Mouse (Mus musculus): Measurements from ENCODE around the gene Hsdl1.
A peak's percentile ranks its signal among the peaks of the same experiment; 100 is the strongest.

Hsdl1 gene

DNA sequence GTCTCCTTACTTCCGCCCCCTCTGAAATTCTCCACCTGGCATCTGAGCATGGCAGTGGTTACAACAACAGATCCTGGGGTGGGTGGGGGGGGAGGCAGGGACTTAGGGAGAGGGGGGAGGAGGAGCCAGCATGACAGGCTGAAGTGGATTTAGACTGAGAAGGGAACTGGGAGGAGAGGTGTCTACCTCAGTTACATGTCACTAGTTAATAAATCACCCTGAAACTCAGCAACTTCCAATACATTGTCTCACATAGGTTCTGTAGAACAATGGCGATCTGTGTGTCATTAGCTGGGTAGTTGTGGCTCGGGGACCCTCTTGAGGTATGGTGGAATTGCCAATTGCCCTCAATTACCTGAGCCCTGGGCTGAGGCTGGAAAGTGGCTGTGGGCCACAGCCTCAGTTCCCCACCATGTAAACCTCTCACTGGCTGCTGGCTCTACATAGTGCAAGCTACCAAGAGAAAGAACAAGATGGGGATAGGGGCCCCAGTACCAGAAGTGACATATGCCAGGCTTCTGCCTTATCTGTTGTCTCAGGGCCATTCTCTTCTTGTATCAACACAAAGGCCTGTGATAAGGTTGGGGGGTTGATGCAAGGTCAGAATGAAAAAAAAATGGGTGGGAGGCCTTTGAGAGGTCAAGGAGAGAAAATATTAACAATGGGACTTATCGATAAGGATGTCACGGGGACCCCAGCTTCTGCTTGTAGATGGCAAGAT lies 5.6 kb upstream of the Hsdl1 start:
- no peak for DNase-seq (ENCODE audit: low spot score in 2 of 2)

DNA sequence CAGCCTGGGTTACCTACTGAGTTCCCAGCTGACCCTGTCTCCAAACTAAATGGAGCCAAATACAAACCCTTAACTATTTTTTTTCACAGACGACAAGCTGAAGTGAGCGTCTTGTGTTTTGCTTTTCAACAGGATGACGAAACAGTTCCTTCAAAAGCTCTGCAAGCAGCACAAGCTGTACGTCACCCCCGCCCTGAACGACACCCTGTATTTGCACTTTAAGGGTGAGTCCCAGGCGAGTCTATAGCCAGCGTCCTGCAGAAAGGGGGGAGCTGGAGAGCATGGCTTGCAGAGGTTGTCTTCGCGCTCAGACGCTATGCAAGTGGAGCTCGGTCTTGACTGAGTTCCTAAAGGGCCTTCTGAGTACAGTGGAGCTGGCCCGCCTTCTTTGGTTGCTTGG lies 4.1 kb upstream of the Hsdl1 start:
- DNase-seq (ENCODE audit: low spot score in 2 of 2), result no peak

DNA sequence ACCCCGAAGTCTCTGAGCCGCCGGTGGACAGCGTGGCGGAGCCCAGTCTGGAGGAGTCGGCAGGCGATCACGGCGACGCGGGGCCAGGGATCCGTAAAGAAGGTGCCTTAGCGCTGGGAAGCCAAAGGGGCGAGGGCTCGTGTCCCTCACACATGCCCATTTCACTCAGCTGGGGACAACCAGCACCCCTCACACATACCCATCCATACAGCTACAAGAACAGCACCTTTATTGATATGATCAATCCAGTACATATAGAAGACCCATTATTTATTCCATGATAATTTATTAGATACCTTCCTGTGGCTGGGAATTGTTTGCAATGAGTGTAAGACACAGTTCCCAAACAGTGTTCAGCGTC lies 363 bp upstream of the Hsdl1 start:
- DNase-seq (ENCODE audit: low spot score in 2 of 2), result no peak

DNA sequence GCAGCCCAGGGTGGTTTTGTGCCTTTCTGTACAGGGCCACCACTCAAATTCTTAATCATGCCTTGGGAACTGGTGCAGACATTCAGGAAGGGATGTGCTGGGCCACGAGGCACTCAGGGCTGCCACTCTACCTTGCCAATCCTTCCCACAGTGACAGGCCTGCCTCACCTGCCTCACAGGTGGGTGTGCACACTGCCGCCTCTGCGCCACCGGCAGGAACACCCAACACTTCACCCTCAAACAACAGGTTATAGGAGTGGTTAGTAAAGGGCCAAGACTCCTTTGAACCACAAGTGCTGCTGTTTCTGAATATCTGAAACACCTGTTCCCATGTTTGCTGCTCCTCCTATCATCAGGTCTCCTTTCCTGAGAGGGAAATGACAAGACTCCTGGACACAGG lies 2.6 kb downstream of the Hsdl1 start:
- no peak for DNase-seq (ENCODE audit: low spot score in 2 of 2)

DNA sequence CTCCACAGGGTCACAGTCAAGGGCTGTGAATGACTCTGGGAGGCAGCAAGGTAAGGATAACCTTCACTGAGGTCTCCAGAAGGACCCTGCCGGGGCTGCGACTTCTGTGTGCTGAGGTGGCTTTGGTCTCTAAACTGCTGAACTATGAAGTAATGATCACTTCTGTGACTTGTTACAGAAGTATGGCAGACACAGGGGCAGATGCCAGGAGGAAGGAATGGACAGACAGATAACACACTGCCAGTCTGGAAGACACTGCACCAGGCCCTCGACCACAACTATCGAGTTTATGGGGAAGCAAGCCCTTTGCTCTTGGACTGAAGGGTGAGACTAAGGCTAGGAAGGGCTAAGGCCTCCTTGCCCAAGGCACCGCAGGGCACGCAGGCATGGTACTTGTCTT lies 3.8 kb downstream of the Hsdl1 start:
- DNase-seq (ENCODE audit: low spot score in 2 of 2), result no peak

DNA sequence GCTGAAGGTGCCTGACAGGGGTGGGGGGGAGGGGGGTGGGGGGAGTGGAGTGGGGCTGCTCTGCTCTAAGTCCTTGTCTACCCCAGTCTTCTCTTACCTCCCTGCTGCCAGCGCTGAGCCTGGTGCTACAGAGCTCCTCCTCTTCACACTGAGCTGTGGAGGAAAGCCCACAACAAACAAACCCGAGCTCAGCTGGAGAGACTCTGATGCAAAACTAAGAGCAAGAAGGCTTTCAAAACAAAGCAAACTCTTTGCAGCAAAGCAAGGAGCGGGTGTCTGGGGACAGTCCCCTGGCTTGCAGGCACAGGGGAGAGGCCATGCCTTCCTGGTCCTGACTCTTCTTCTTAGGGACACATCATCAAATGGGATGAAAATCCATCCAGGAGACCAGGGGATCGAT lies 5.1 kb downstream of the Hsdl1 start:
- peak in 1 of 2 experiments; percentile 31 for DNase-seq (ENCODE audit: low spot score in 2 of 2)

DNA sequence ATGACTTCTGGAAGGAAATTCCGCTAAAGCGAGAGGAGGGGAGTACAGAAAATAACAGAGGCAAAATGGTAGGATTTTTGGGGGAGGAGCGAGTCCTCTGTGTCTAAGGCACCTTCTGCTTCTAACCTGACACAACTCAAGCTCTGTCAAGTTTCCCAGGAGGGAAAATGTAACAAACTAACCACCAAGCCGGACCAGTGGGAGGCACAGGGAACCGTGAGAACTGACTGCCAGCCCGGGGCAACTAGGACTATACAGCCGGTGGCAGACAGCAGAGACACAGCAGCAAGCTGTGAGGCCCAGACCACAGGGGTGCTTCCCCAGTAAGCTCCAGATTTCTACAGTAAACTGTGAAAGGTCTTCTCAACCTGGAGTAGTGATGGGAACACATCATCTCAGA lies 6.0 kb downstream of the Hsdl1 start:
- DNase-seq (ENCODE audit: low spot score in 2 of 2), result no peak

DNA sequence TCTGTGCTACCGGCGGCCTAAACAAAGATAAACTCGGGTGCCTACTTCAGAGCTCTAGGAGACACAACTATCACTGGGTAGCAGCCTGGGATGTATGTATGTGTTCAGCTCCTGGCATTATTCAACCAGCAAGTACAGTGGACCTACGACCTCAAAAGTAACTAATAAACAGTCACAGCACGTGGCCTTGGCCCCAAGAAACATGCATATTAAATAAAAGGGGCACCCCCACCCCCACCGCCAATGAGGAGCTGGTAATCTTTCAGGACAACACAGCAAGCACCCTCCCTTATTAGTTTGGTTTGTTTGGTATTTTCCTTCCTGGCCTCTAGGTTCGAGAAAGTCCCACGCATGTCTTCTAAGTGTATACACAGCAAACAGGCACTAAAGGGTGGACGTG lies 6.7 kb downstream of the Hsdl1 start:
- no peak for DNase-seq (ENCODE audit: low spot score in 2 of 2)

DNA sequence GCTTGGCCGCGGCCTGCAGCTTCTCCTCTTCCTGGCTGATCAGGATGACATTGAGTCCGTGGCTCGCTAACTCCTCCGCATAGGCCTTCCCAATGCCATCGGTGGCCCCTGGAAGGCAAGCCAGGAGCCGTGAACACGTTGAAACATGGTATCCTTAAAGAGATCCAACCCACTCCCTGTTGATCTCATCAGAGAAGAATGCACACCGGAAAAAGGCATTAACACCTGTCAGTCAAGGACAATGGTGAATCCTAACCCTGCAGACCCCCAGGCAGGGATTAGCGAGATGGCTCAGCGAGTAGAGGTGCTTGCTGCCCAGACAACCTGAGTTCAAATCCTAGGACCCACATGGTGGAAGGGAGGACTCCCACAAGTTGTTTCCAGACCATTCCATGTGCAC lies 8.6 kb downstream of the Hsdl1 start:
- DNase-seq (ENCODE audit: low spot score in 2 of 2), result no peak

DNA sequence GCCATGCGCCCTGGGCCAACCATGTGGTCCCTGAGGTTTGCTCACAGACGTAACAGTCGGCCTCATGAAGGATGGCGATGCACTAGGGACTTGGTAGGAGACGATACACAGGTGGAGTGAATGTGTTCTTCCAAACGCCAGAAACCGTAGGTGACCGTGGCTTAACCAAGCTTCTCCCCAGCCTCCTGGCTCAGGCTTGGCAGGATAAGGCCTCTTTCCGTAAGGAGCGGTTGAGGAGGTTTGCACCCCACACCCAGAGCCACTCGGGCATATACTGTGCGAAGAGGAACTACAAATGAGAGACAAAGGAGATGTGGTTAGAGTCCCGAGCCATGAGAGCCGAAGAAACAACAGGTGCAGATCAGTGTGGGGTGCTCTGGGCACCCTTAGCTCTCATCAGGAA lies 11.1 kb downstream of the Hsdl1 start:
- DNase-seq (ENCODE audit: low spot score in 2 of 2), result peak in 1 of 2 experiments; percentile 50

DNA sequence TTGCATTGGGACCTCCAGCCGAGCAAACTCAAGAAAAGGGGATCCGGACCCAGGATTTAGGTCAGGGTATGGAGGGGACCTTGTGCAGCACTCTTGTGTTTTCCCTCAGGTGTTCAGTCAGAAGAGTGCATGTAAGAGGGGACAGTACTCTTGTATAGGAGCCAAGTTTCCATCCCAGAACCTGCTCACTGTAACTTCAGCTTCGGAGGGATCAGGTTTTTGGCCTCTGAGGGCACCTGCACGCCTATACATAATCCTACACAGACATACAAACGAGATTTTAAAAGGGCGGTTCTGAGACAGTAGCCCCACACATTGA lies 15.6 kb downstream of the Hsdl1 start:
- DNase-seq (ENCODE audit: low spot score in 2 of 2), result no peak

DNA sequence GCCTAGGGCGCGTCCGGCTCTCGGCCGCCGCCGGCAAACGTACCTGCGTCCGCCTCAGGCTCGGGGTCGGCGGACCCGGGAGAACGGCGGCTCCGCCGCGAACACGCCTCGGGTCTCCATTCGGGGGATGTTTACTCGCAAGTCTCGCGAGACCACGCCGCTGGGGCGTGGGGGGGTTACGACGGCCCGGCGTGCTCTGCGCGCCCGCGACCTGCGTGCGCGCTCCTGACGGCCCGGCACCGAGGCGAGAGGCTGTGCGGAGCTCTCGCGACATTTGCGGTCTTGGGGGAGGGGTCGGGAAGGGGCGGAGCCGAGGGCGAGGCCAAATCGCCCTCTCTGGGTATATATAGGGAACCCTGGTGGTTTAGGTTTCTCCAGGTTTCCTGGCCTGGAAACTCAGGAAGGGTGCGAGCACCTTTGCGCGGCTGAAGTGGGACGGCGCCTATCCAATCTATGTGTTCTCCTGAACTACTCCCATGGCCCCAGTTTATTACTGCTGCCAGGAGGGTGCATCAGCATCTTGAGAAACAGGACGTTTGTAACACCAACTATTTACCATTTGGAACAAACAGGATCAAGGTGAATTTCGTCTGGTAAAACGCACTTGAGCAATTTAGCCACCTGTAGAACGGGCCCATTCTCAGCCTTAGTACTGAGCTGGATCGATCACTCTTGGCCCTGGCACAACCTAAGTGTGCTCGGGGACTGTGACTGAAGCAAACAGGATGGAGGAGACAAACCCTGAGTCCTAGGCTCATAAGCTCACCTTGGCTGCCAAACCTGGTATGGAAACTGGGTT lies 16.2 kb downstream of the Hsdl1 start, which contains the start of gene Mbtps1:
TSS of gene Mbtps1 (minus strand) at position 133 of the 799 bp plus-strand sequence.
- peak; percentile 98 to 99 for DNase-seq (ENCODE audit: low spot score in 2 of 2)

DNA sequence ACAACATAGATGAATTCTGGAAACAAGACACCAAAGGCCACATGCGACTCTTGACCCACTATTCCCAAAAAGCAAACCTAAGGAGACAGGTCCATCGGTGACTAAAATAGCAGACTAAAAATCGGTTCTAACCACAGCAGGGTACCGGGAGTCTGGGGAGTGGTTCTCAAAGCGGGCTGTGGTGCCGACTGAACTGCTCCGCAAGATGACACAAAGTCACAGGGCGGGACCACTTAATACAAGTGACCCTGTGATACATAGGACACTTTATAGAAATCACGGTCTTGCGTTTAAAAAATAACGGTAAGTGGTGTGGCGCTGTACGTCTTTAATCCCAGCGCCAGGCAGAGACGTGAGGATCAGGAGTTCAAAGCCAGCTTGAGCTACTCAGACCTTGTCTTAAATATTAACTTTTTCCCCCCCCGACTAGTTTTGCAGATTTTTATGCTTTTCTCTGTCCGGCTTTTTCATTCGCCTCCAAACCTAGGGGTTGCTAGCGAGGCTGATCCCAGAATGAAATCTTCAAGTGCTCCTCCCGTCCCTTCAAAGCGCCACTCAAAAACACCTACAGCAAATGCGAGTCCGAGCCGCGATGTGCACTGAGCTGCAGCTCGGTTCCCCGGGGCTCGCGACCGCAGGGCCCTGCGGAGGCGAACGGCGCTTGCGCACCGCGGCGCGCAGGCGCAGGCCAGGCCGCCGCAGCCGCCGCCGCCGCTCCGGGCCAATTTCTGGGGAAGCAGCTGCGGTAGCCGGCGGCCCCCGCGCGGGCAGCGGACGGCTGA lies 17.0 kb downstream of the Hsdl1 start:
- no peak for DNase-seq (ENCODE audit: low spot score in 2 of 2)

DNA sequence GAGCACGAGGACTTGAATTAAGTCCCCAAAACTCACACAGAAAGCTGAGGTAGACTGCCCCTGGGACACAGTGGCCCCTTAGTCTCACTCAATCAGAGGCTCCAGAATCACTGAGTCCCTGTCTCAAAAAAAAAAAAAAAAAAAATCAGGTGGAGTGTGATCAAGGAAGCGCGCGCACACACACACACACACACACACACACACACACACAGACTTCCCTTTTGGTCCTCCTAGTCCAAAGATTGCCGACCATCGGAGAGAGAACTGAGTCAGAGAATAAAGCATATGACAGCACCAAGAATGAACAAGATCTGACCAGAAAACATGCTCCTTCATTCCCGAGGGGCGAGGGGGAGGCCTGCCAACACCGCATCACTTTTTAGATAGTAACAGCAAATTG lies 17.9 kb downstream of the Hsdl1 start:
- no peak for DNase-seq (ENCODE audit: low spot score in 2 of 2)

DNA sequence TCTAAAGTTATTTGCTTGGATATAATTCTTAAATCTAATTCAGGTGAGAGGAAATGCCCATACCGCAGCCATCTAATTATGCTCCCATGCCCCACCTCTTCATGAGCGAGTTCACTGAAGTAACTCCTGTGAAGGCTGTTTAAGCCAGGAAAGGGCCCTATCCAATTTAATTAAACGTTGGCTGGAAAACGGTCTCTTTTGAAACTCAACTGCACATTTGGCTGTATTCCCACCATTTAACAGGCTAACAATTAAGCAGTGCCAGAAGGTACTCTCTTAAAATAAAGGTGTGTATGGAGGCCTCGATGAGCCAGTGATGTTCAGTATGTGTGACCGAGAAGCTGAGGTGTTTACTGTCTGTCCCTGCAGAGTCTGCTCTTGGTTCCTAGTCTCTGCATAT lies 19.1 kb downstream of the Hsdl1 start:
- no peak for DNase-seq (ENCODE audit: low spot score in 2 of 2)

DNA sequence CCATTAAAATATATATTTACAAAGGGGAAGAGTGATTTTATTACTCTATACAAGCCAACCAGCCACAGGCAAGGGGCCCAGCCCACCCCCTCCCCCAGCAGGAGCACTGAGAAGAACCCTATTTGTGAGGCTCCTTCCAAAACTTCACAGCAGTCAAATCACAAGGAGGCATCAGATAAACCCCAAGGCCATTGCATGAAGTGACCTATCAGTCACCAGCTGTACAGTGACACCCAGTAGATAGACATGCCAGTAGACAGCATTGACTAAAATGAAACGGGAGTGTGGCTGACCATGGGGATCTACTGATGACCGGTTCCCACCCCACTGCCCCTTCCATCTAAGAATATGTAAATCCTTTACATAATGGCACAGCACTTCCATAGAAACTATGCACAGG lies 22.0 kb downstream of the Hsdl1 start:
- no peak for DNase-seq (ENCODE audit: low spot score in 2 of 2)

DNA sequence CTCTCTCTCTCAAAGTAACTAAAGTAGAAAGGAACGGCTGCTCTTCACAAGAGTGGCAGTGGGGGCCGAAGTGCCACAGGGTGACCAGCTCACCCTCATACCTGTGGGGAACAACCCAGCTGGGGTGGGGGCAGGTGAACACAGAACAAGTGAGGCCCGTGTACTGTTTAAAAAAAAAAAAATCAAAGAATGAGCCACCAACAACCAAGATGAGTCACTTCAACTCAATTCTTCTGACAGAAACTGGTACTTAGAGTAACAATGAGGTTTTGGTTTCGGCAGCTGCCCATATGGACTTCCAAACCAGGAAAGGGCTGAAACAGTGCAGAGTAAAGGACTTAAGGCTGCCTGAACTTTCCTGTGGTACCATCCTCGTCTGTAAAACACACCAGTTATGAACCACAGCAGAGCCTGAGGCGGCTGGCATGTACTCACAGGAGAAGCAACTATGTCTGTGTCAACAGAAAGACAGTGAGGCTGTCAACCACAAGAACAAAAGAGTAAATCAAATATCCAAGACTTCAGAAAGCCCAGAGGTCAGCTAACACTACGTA lies 26.3 kb downstream of the Hsdl1 start:
- no peak for DNase-seq (ENCODE audit: low spot score in 2 of 2)

DNA sequence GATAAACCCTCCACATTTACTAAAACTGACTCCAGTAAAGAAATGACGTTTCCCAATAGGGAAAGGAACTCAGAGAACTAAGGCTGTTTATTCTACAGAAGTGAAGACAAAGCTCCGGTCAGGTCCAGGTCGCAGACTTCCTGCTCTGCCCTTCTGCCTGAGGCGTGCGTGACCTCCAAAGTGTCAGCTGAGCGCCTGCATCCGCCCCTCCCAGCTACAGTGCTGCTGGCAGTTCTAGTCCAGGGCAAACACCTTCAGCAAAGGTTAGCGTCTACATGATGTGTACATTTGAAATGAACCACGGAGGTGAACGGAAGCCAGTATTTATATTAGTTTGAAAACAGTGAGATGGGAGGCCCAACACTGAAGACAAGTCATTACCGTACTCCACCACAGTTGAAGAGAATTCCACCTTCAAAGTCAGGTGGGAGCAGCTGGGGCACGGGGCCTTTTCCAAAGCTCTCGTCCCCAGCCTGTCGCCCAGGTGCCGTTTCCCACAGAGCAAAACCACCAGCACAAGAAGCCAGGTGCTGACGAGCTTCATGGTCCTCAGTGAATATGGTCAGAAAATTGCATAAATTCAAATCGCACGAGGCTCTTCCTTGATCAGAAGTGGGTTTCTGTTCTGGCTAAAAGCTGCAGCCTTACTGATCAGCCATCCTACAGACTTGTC lies 27.8 kb downstream of the Hsdl1 start:
- no peak for DNase-seq (ENCODE audit: low spot score in 2 of 2)

DNA sequence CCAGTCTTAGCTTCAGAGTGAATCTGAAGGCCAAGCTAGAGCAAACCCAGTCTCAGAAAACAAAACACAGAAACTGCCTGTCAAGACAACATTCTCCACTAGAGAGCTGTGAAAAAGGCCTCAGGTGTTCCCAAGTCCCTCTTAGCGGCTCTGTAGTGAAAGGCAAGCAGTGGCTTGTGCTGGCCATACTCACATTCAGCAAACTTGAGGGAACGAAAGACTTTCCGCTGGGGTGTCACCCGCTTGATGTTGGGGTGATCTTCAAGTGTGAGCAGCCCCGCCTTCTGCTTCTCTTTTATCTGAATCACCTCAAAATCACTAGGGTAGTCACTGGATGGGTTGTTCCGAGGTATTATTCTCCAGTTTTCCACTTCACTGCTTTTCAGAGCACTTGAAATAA lies 29.2 kb downstream of the Hsdl1 start:
- DNase-seq (ENCODE audit: low spot score in 2 of 2), result no peak

DNA sequence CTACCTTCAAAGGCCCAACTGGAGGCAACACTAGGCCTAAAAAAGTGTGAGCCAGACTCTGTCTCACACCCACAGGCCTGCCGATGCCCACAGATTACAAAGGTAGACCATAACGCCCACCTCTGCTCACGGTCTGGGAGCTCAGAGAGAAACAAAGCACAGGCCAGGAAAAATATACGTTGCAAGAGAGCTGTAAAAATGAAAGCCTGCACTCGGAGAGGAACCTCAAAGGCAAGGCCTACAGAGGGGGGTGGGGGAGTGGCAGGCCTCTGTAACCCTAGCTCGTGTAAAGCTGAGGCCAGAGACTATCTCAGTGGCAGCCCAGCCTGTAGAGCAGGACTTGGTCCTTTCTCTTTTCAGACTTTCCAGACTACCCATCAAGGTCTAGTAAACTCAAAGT lies 29.8 kb downstream of the Hsdl1 start:
- no peak for DNase-seq (ENCODE audit: low spot score in 2 of 2)

DNA sequence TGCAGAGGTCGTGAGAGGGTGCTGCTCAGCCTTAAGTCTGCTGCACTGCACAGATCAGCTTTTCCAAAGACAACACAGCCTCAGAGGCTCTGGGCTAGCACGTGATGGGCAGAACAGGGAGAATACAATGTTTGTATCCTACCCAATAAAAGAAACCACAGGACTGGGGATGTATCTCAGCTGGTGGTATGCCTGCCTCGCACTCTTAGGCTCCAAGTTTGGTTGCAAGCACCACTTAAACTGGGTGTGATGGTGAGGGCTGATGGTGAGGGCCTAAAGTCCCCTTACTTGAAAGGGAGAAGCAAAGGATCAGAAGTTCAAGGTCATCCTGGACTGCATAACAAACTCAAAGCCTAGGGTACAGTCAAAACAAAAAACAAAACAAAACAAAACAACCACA lies 30.4 kb downstream of the Hsdl1 start:
- no peak for DNase-seq (ENCODE audit: low spot score in 2 of 2)

DNA sequence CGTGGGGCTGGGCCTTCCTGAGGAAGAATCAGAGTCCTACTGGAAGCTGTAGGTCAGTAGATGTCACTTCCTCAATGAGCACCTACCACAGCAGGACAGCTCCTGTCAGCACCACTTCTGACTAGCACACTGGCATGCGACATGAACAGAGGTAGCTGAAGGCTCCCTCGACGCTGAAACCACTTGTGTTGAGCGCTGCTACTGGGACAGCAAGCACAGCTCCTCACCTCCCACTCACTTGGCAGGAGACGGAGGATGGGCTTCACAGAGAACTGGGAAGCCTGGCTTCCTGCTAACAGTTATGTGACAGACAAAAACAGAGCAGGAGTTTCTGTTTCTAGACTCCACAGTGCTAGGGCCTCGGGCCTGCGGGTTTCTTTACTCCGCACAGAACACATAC lies 43.0 kb downstream of the Hsdl1 start:
- DNase-seq (ENCODE audit: low spot score in 2 of 2), result no peak

Measured in natural killer cell, adult 2 months (primary cell).